Mouse (Mus musculus) bone marrow macrophage, adult 2 months (primary cell): ENCODE results near the gene Utp20.

ENCODE experiments used
- CTCF ChIP-seq: IDR thresholded peaks from 2 replicates; pipeline ENCODE4 v1.5.1; 2012; ENCODE audit warnings: low read depth, mild to moderate bottlenecking, low read length, moderate library complexity
- POLR2A ChIP-seq: IDR thresholded peaks from 2 replicates; pipeline ENCODE4 v1.6.1; 2012; ENCODE audit warnings: mild to moderate bottlenecking, low read depth, low read length, borderline replicate concordance

DNA sequence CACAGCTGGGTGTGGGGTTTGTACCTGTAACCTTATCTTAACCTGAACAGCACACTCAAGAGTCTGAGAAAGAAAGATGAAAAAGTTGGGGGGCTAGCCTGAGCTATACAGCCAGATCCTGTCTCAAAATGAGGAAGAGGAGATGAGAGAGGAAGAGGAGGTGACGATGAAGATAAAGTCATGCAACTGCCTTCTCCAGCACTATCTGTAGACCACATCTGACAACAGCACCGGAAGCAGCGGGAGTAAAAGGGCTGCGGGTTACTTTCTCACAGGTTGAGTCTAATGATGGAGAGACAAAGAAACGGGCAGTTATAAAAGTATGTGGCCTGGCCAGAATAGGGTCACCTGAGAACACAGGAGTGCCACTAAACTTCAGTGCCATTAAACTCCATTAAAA lies 57.6 kb downstream of the Utp20 start:
- TF ChIP-seq POLR2A (no peak), CTCF (no peak)
